Comparison of ENCODE assay signal across 15 mouse cellular contexts in the genomic region with DNA sequence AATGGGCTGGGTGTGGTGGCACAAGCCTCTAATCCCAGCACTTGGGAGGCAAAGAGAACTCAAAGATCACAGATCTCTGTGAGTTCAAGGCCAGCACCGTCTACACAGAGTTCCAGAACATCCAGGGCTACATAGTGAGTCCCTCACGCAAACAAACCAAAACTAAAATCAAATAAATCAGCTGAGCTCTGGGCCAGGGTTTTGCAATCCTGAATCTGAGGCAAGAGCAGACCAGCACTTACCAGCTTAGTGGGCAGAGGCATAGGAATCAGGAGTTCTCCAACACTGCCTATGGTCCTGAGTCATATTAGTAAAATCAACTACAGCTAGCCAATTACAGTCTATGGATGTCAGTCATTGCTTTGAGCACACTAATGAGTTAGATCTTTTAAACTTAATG. TPM values are rescaled to one million over a fixed set of nuclear protein-coding genes. Genes with fewer than 3 reads are reported as not detected.
DNase-seq lines count a peak whose midpoint lies in the region; ATAC-seq and TF ChIP-seq lines count a peak whose summit lies in the region.
"Had no signal": no experiment of that assay in that cellular context is flagged by ENCODE, and none has a peak within 500 bp of the region (broad histone marks: within the 10 kb centered on the region; RNA-seq: fewer than 3 reads in every experiment).

No protein-coding gene starts in this region.

- peaks cover 94% of the 10 kb centered on the region for H3K79me2 ChIP-seq in macrophage (ENCODE audit: inconsistent target)

- no peak for ATAC-seq in heart, postnatal 0 days (ENCODE audit: insufficient read depth, low read depth)
- no peak for ATAC-seq in CD4-positive, CD25-positive, alpha-beta regulatory T cell, adult 4 months
- ATAC-seq: midbrain, embryonic 16.5 days had no signal

- no peaks in the 10 kb centered on the region for H3K27me3 ChIP-seq in heart, postnatal 0 days (ENCODE audit: control insufficient read depth, insufficient read depth, low read length)
- H3K27me3 ChIP-seq: embryonic facial prominence, embryonic 13.5 days; forebrain, embryonic 12.5 days; neural tube, embryonic 13.5 days had no signal

- TF ChIP-seq CTCF in heart, postnatal 0 days (IDR thresholded peaks at IDR 0.05; ENCODE audit: low read depth): no peak

- H3K4me3 ChIP-seq in heart, postnatal 0 days (ENCODE audit: low read depth, low read length): no peak overlapping the region
- no peak overlapping the region for H3K4me3 ChIP-seq in macrophage (ENCODE audit: inconsistent target)
- H3K4me3 ChIP-seq: embryonic facial prominence, embryonic 13.5 days; forebrain, embryonic 12.5 days; hindbrain, embryonic 10.5 days; neural tube, embryonic 13.5 days had no signal

- peak overlapping the region; percentile 79 for H3K27ac ChIP-seq in heart, postnatal 0 days (ENCODE audit: low read depth)
- peak overlapping the region; percentile 99 for H3K27ac ChIP-seq in macrophage
- H3K27ac ChIP-seq: embryonic facial prominence, embryonic 13.5 days; forebrain, embryonic 12.5 days; hindbrain, embryonic 10.5 days; neural tube, embryonic 13.5 days had no signal

- H3K9ac ChIP-seq in heart, postnatal 0 days (replicated peaks; ENCODE audit: low read depth, low read length): no peak overlapping the region
- H3K9ac ChIP-seq: forebrain, embryonic 12.5 days; lung, embryonic 14.5 days; neural tube, embryonic 13.5 days had no signal

- no peak for TF ChIP-seq EP300 in heart, postnatal 0 days (IDR thresholded peaks at IDR 0.05; ENCODE audit: low read depth)

- WGBS in heart, postnatal 0 days: 82% methylated on average over 2 of the region's 2 CpGs
- WGBS in macrophage (ENCODE audit: missing documents): 28% methylated on average over 2 of the region's 2 CpGs

- H3K9me3 ChIP-seq in heart, postnatal 0 days (replicated peaks; ENCODE audit: control insufficient read depth, low read length): no peaks in the 10 kb centered on the region
- H3K9me3 ChIP-seq: embryonic facial prominence, embryonic 13.5 days; forebrain, embryonic 12.5 days; hindbrain, embryonic 10.5 days; neural tube, embryonic 13.5 days had no signal

- no peak for DNase-seq in heart, postnatal 0 days (ENCODE audit: low spot score)
- DNase-seq in heart, postnatal 14 days: no peak
- DNase-seq in adrenal gland, adult 8-10 months: peak; percentile 72
- DNase-seq in fibroblast of lung, adult 2 months (ENCODE audit: low read depth): peak; percentile 58
- DNase-seq in kidney, postnatal 14 days: no peak
- DNase-seq: cerebellum, postnatal 10 days; kidney, adult 2 months; lung, embryonic 14.5 days had no signal

- intact Hi-C loops in heart, postnatal 14 days (cut with DNase I): no loop called here

- H3K4me1 ChIP-seq in heart, postnatal 0 days (ENCODE audit: control insufficient read depth, insufficient read depth): peaks cover 35% of the 10 kb centered on the region
- H3K4me1 ChIP-seq: embryonic facial prominence, embryonic 13.5 days had no signal

- H3K36me3 ChIP-seq in heart, postnatal 0 days (replicated peaks; ENCODE audit: control insufficient read depth, insufficient read depth, low read length): peaks cover 10% of the 10 kb centered on the region; the same call in 1 of the 2 replicates
- H3K36me3 ChIP-seq in macrophage (ENCODE audit: inconsistent target): peaks cover 19% of the 10 kb centered on the region

- no peak overlapping the region for H3K4me2 ChIP-seq in heart, postnatal 0 days (ENCODE audit: low read depth, low read length)
- H3K4me2 ChIP-seq: embryonic facial prominence, embryonic 13.5 days; forebrain, embryonic 12.5 days; lung, embryonic 14.5 days; neural tube, embryonic 13.5 days had no signal

RNA-seq across cellular contexts. Expression of a gene that starts 16.4 kb away (rescaled TPM):
- 48.6 and 126 TPM in 2 replicates for total RNA-seq in heart, postnatal 0 days (2014; rRNA removed; ENCODE audit: low replicate concordance)
- polyA plus RNA-seq in heart, postnatal 0 days (2015; fragmentation: Nextera tagmentation; extraction: Ambion mirVana): 96.9 and 116 TPM in 2 replicates
- total RNA-seq in heart, postnatal 14 days (2021): 100 to 1,000 TPM; 113 to 120 TPM
- 100 to 1,000 TPM; 136 to 165 (median 160) TPM for total RNA-seq in adrenal gland, adult 8-10 months (2022)
- 100 to 1,000 TPM in 21 of 26 experiments, 10 to 100 TPM in 5; 37.2 to 266 (median 136) TPM for total RNA-seq in macrophage (2018; cell fraction: chromatin; rRNA removed)
- 100 to 1,000 TPM; 294 to 727 (median 469) TPM for total RNA-seq in macrophage (2018; cell fraction: cytosol; rRNA removed)
- total RNA-seq in macrophage (2018; cell fraction: nucleus; rRNA removed): 100 to 1,000 TPM in 25 of 26 experiments, 10 to 100 TPM in 1; 87.0 to 291 (median 183) TPM
- 265 to 522 TPM (median 418 TPM) in 3 replicates for polyA plus RNA-seq in macrophage (2018)
- polyA plus RNA-seq in CD4-positive, CD25-positive, alpha-beta regulatory T cell, adult 4 months (2017; shearing (Covaris generic)): 10 to 100 TPM; 28.8 to 30.9 TPM

Comparison
In these comparisons a context has a peak if more than half of its experiments do, and no peak if none do; other contexts are left out.
1. DNase-seq: peak in adrenal gland, adult 8-10 months (single experiment) and fibroblast of lung, adult 2 months (single experiment); none in heart, postnatal 0 days (single experiment), heart, postnatal 14 days (0 of 2) and kidney, postnatal 14 days (single experiment).